Mouse (Mus musculus) kidney, embryonic 16.5 days (tissue): ENCODE results near the gene Ciapin1. TPM values are rescaled to one million over a fixed set of nuclear protein-coding genes. Genes with fewer than 3 reads are reported as not detected.

Experiments
- ATAC-seq: fragments of 200-750 bp; cut with Nextera tagmentation; 2 replicates; pipeline ENCODE4 v1.8.0; 2017; ENCODE audit warnings: moderate TSS enrichment; ENCODE audit not compliant: low FRiP score, low TSS enrichment
- H3K27ac ChIP-seq: fragments of 300-500 bp; sonication (generic); 2 replicates; pipeline ENCODE4 v1.5.1; 2014; ENCODE audit warnings: low read length
- H3K27me3 ChIP-seq: fragments of 300-500 bp; sonication (generic); 2 replicates; pipeline ENCODE4 v1.6.1; 2014; ENCODE audit warnings: low read length, control low read depth, mixed read lengths; ENCODE audit not compliant: insufficient read depth
- H3K36me3 ChIP-seq: fragments of 300-500 bp; sonication (generic); 2 replicates; pipeline ENCODE4 v1.6.1; 2014; ENCODE audit warnings: low read length, control low read depth, mixed read lengths; ENCODE audit not compliant: insufficient read depth
- H3K4me1 ChIP-seq: fragments of 300-500 bp; sonication (generic); 2 replicates; pipeline ENCODE4 v1.6.1; 2014; ENCODE audit warnings: low read length, control low read depth, mixed read lengths; ENCODE audit not compliant: insufficient read depth
- H3K4me2 ChIP-seq: fragments of 300-500 bp; sonication (generic); replicated peaks from 2 replicates; pipeline ENCODE4 v1.6.1; 2014; ENCODE audit warnings: low read depth, low read length
- H3K4me3 ChIP-seq: fragments of 300-500 bp; sonication (generic); 2 replicates; pipeline ENCODE4 v1.5.1; 2014; ENCODE audit warnings: mild to moderate bottlenecking, low read length
- H3K9ac ChIP-seq: fragments of 300-500 bp; sonication (generic); replicated peaks from 2 replicates; pipeline ENCODE4 v1.6.1; 2014; ENCODE audit warnings: low read length
- H3K9me3 ChIP-seq: fragments of 300-500 bp; sonication (generic); 2 replicates; pipeline ENCODE4 v1.6.1; 2016; ENCODE audit warnings: low read length, control low read depth
- WGBS: fragments of 180-500 bp; shearing (Covaris S2); extraction: QIAGEN DNeasy Blood & Tissue Kit; methylation state at CpG from one replicate; pipeline ENCODE4 v1.1.7; 2014; 5-methylcytosine and 5-hydroxymethylcytosine counted together
- polyA plus RNA-seq: library from polyadenylated mRNA; unstranded; fragments of >200 nt; fragmentation: Nextera tagmentation; extraction: Ambion mirVana; gene quantifications from 2 replicates; pipeline ENCODE4 v1.2.1, GENCODE M21; 2015

The Ciapin1 gene
- polyA plus RNA-seq, 1 experiment from 2014 or later, result 125 TPM

GRCm38 (mm10) chr8:94828284-94828683 lies 9.9 kb downstream of the Ciapin1 start:
- Histone ChIP-seq H3K9ac (no peak overlapping the region), H3K4me1 (0 out of 2 replicates have a peak, but pooled peaks cover under 1% of the 10 kb centered on the region), H3K4me3 (no peak overlapping the region), H3K4me2 (no peak overlapping the region), H3K36me3 (peaks cover 48% of the 10 kb centered on the region), H3K27me3 (no peaks in the 10 kb centered on the region), H3K27ac (no peak overlapping the region), H3K9me3 (0 out of 2 replicates have a peak, but pooled peaks cover 2% of the 10 kb centered on the region)
- 86% methylated on average over 6 of the region's 6 CpGs for WGBS
- ATAC-seq, result no peak

- Histone ChIP-seq H3K4me2 (no peak overlapping the region), H3K9ac (no peak overlapping the region), H3K27me3 (no peaks in the 10 kb centered on the region), H3K4me3 (no peak overlapping the region), H3K9me3 (0 out of 2 replicates have a peak, but pooled peaks cover 2% of the 10 kb centered on the region), H3K36me3 (peaks cover 40% of the 10 kb centered on the region), H3K27ac (no peak overlapping the region), H3K4me1 (peaks cover 5% of the 10 kb centered on the region; the same call in 1 of the 2 replicates)
- WGBS, result 94% methylated on average over 5 of the region's 5 CpGs
- ATAC-seq, result no peak
Measured at GRCm38 (mm10) chr8:94826210-94826609, 11.9 kb downstream of the Ciapin1 start.

GRCm38 (mm10) chr8:94825170-94825569 lies 13.0 kb downstream of the Ciapin1 start:
- Histone ChIP-seq H3K27me3 (no peaks in the 10 kb centered on the region), H3K4me2 (no peak overlapping the region), H3K9ac (no peak overlapping the region), H3K4me1 (peaks cover 5% of the 10 kb centered on the region; the same call in 1 of the 2 replicates), H3K27ac (no peak overlapping the region), H3K4me3 (no peak overlapping the region), H3K9me3 (0 out of 2 replicates have a peak, but pooled peaks cover 2% of the 10 kb centered on the region), H3K36me3 (peaks cover 33% of the 10 kb centered on the region)
- WGBS, result 91% methylated on average over 6 of the region's 6 CpGs
- no peak for ATAC-seq

- Histone ChIP-seq H3K4me3 (no peak overlapping the region), H3K27ac (no peak overlapping the region), H3K4me2 (peak overlapping the region; percentile 30; the same call in 1 of the 2 replicates), H3K9me3 (no peaks in the 10 kb centered on the region), H3K9ac (0 out of 2 replicates have a peak overlapping the region, but pooled peaks have one; percentile 35), H3K4me1 (peaks cover 5% of the 10 kb centered on the region; the same call in 1 of the 2 replicates), H3K36me3 (peaks cover 21% of the 10 kb centered on the region; the same call in 1 of the 2 replicates), H3K27me3 (no peaks in the 10 kb centered on the region)
- ATAC-seq, result peak; percentile 86
- WGBS, result 37% methylated on average over 23 of the region's 23 CpGs
Measured at GRCm38 (mm10) chr8:94822637-94823560, 15.3 kb downstream of the Ciapin1 start.

GRCm38 (mm10) chr8:94821381-94821780 lies 16.8 kb downstream of the Ciapin1 start:
- H3K4me3 ChIP-seq, result no peak overlapping the region
- peaks cover 5% of the 10 kb centered on the region; the same call in 1 of the 2 replicates for H3K4me1 ChIP-seq
- H3K27me3 ChIP-seq, result no peaks in the 10 kb centered on the region
- no peaks in the 10 kb centered on the region for H3K9me3 ChIP-seq
- H3K9ac ChIP-seq, result no peak overlapping the region
- 92% methylated on average over 2 of the region's 2 CpGs for WGBS
- no peak overlapping the region for H3K4me2 ChIP-seq
- H3K36me3 ChIP-seq, result peaks cover 12% of the 10 kb centered on the region; the same call in 1 of the 2 replicates
- no peak for ATAC-seq
- H3K27ac ChIP-seq, result no peak overlapping the region

- H3K4me1 ChIP-seq, result peaks cover 5% of the 10 kb centered on the region; the same call in 1 of the 2 replicates
- H3K4me3 ChIP-seq, result no peak overlapping the region
- no peak overlapping the region for H3K27ac ChIP-seq
- no peak for ATAC-seq
- H3K4me2 ChIP-seq, result no peak overlapping the region
- no peak overlapping the region for H3K9ac ChIP-seq
- peaks cover 6% of the 10 kb centered on the region; the same call in 1 of the 2 replicates for H3K36me3 ChIP-seq
- no peaks in the 10 kb centered on the region for H3K27me3 ChIP-seq
- 84% methylated on average over 7 of the region's 7 CpGs for WGBS
- no peaks in the 10 kb centered on the region for H3K9me3 ChIP-seq
Measured at GRCm38 (mm10) chr8:94820553-94820952, 17.6 kb downstream of the Ciapin1 start.

GRCm38 (mm10) chr8:94819671-94820179 lies 18.4 kb downstream of the Ciapin1 start:
- no peak overlapping the region for H3K9ac ChIP-seq
- H3K4me1 ChIP-seq, result peaks cover 5% of the 10 kb centered on the region; the same call in 1 of the 2 replicates
- H3K4me3 ChIP-seq, result no peak overlapping the region
- H3K9me3 ChIP-seq, result no peaks in the 10 kb centered on the region
- H3K27me3 ChIP-seq, result no peaks in the 10 kb centered on the region
- no peak for ATAC-seq
- peaks cover 3% of the 10 kb centered on the region; the same call in 1 of the 2 replicates for H3K36me3 ChIP-seq
- no peak overlapping the region for H3K4me2 ChIP-seq
- H3K27ac ChIP-seq, result no peak overlapping the region
- WGBS, result 81% methylated on average over 6 of the region's 6 CpGs

- H3K4me2 ChIP-seq, result no peak overlapping the region
- H3K4me1 ChIP-seq, result peaks cover 1% of the 10 kb centered on the region; the same call in 1 of the 2 replicates
- no peak for ATAC-seq
- H3K9ac ChIP-seq, result no peak overlapping the region
- WGBS, result 86% methylated on average over 11 of the region's 11 CpGs
- H3K9me3 ChIP-seq, result no peaks in the 10 kb centered on the region
- no peaks in the 10 kb centered on the region for H3K36me3 ChIP-seq
- no peak overlapping the region for H3K4me3 ChIP-seq
- H3K27me3 ChIP-seq, result no peaks in the 10 kb centered on the region
- H3K27ac ChIP-seq, result no peak overlapping the region
Measured at GRCm38 (mm10) chr8:94817933-94818332, 20.2 kb downstream of the Ciapin1 start.

- Histone ChIP-seq H3K9ac (no peak overlapping the region), H3K36me3 (no peaks in the 10 kb centered on the region), H3K27me3 (no peaks in the 10 kb centered on the region), H3K4me3 (no peak overlapping the region), H3K4me1 (no peaks in the 10 kb centered on the region), H3K27ac (no peak overlapping the region), H3K4me2 (no peak overlapping the region), H3K9me3 (no peaks in the 10 kb centered on the region)
- no peak for ATAC-seq
- WGBS, result 0% methylated on average over 1 of the region's 1 CpGs
Measured at GRCm38 (mm10) chr8:94814556-94814955, 23.6 kb downstream of the Ciapin1 start.
